Mouse (Mus musculus) urinary bladder, postnatal 0 days (tissue): ENCODE data around the gene Fam89b. TPM values are rescaled to one million over a fixed set of nuclear protein-coding genes. Genes with fewer than 3 reads are reported as not detected.

Source experiments
- microRNA-seq: library from miRNA; unstranded; fragments of <30 nt; microRNA quantifications from one replicate; pipeline ENCODE4, GENCODE M21; 2016
- polyA plus RNA-seq: library from polyadenylated mRNA; unstranded; fragments of >200 nt; fragmentation: Nextera tagmentation; extraction: Ambion mirVana; gene quantifications from 2 replicates; pipeline ENCODE4 v1.2.1, GENCODE M21; 2015

Fam89b gene
- polyA plus RNA-seq = 52.4 and 60.2 TPM in 2 replicates

GRCm38 (mm10) chr19:5729444-5729815 is at the start of gene Fam89b:
Gene Fam89b (minus strand): TSS chr19:5729653.

GRCm38 (mm10) chr19:5770925-5771860 is 41.7 kb upstream of the Fam89b start, which contains the start of gene Scyl1:
Gene Scyl1 (minus strand): TSS chr19:5771419.

GRCm38 (mm10) chr19:5740320-5741317 is 11.2 kb upstream of the Fam89b start, which contains the start of gene Ltbp3:
Gene Ltbp3 (plus strand): TSS chr19:5740904.

GRCm38 (mm10) chr19:5725767-5726515 is 3.5 kb downstream of the Fam89b start, which contains the start of gene Ehbp1l1:
Gene Ehbp1l1 (minus strand): TSS chr19:5726317.

GRCm38 (mm10) chr19:5704163-5704800 is 25.2 kb downstream of the Fam89b start, which contains the start of gene Kcnk7:
Gene Kcnk7 (plus strand): TSS chr19:5704367.

GRCm38 (mm10) chr19:5688200-5689087 is 41.0 kb downstream of the Fam89b start, which contains the start of the genes Map3k11 and Pcnx3:
Gene Map3k11 (plus strand): TSS chr19:5688742.
Gene Pcnx3 (minus strand): TSS chr19:5688908.

Small RNA genes lying within 50 kb of the gene (microRNA-seq; reads per million reads assigned to microRNA genes)
- gene Mir6987 = not detected

Other genes with a start within 250 kb of the Fam89b start
- gene Mus81, start 241.3 kb downstream of the Fam89b start, polyA plus RNA-seq = 23.1 and 28.7 TPM in 2 replicates
- 1,724 and 1,857 TPM in 2 replicates for gene Cfl1, start 239.2 kb downstream of the Fam89b start, polyA plus RNA-seq
- gene 1700020D05Rik, start 225.9 kb downstream of the Fam89b start, polyA plus RNA-seq = 0.27 TPM in 1 of 2 replicates, not detected in the other
- 4.8 and 6.5 TPM in 2 replicates for gene Snx32, start 219.1 kb downstream of the Fam89b start, polyA plus RNA-seq
- gene Ovol1, start 169.0 kb downstream of the Fam89b start, polyA plus RNA-seq = 2.6 and 3.4 TPM in 2 replicates
- 6.1 and 6.2 TPM in 2 replicates for gene Ap5b1, start 161.6 kb downstream of the Fam89b start, polyA plus RNA-seq
- 45.5 and 58.5 TPM in 2 replicates for gene Rnaseh2c, start 127.8 kb downstream of the Fam89b start, polyA plus RNA-seq
- gene Kat5, start 119.4 kb downstream of the Fam89b start, polyA plus RNA-seq = 31.9 and 33.2 TPM in 2 replicates
- gene Rela, start 92.2 kb downstream of the Fam89b start, polyA plus RNA-seq = 38.5 and 43.5 TPM in 2 replicates
- 14.1 and 14.4 TPM in 2 replicates for gene Sipa1, start 65.9 kb downstream of the Fam89b start, polyA plus RNA-seq
- gene Map3k11, start 40.9 kb downstream of the Fam89b start, polyA plus RNA-seq = 11.8 and 12.4 TPM in 2 replicates
- gene Pcnx3, start 40.7 kb downstream of the Fam89b start, polyA plus RNA-seq = 8.9 and 9.8 TPM in 2 replicates
- 0.33 and 0.46 TPM in 2 replicates for gene Kcnk7, start 25.3 kb downstream of the Fam89b start, polyA plus RNA-seq
- 120 and 126 TPM in 2 replicates for gene Ehbp1l1, start 3.3 kb downstream of the Fam89b start, polyA plus RNA-seq
- 27.7 and 29.5 TPM in 2 replicates for gene Ltbp3, start 11.3 kb upstream of the Fam89b start, polyA plus RNA-seq
- 62.1 and 63.5 TPM in 2 replicates for gene Scyl1, start 41.8 kb upstream of the Fam89b start, polyA plus RNA-seq
- gene Frmd8, start 145.6 kb upstream of the Fam89b start, polyA plus RNA-seq = 14.8 and 15.1 TPM in 2 replicates
- 3.7 and 4.5 TPM in 2 replicates for gene Slc25a45, start 148.2 kb upstream of the Fam89b start, polyA plus RNA-seq
- 0.47 and 0.54 TPM in 2 replicates for gene Tigd3, start 164.5 kb upstream of the Fam89b start, polyA plus RNA-seq
- 52.6 and 59.0 TPM in 2 replicates for gene Dpf2, start 183.4 kb upstream of the Fam89b start, polyA plus RNA-seq
- gene Cdc42ep2, start 195.2 kb upstream of the Fam89b start, polyA plus RNA-seq = 18.8 and 20.3 TPM in 2 replicates
- gene Pola2, start 234.5 kb upstream of the Fam89b start, polyA plus RNA-seq = 41.8 and 42.6 TPM in 2 replicates